Mouse (Mus musculus) heart, adult 2 months (tissue): ENCODE measurements at regions not wholly inside any gene's neighbourhood (a gene's known extent, or its start where the extent isn't known, plus 50 kb on each side); places are given as distances from the start of the nearest gene placed in this dataset.

Experiments used
- CTCF ChIP-seq: fragments of 200-600 bp; IDR thresholded peaks from 2 replicates; pipeline ENCODE4 v1.8.1; 2022; ENCODE audit warnings: antibody characterized with exemption, mild to moderate bottlenecking, moderate library complexity
- EP300 ChIP-seq: fragments of 200-500 bp; IDR thresholded peaks from 2 replicates; pipeline ENCODE4 v1.6.1; 2011; ENCODE audit warnings: low read depth, low read length, control low read depth; ENCODE audit not compliant: insufficient read depth
- POLR2A ChIP-seq: fragments of 200-500 bp; IDR thresholded peaks from 2 replicates; pipeline ENCODE4 v1.6.1; 2011; ENCODE audit warnings: mild to moderate bottlenecking, low read depth, low read length, control low read depth; ENCODE audit not compliant: insufficient read depth

GRCm38 (mm10) chr9:51657796-51658195, 107.3 kb upstream of the Arhgap20 start:
- TF ChIP-seq POLR2A (no peak), CTCF (no peak), EP300 (no peak)
